Mouse (Mus musculus): ENCODE results near the gene Snx32. TPM values are rescaled to one million over a fixed set of nuclear protein-coding genes. Genes with fewer than 3 reads are reported as not detected.
A peak's percentile ranks its signal among the peaks of the same experiment; 100 is the strongest.

Gene Snx32
- total RNA-seq (2021), result 1 to 10 TPM; 6.6 to 8.5 TPM
- long read RNA-seq, experiment 1, transcript Snx32-201 (13 exons, 1,703 nt), result major isoform, 7 of 11 reads
- long read RNA-seq, experiment 1, partial matches to known transcripts, result 0 of 11 reads
- long read RNA-seq, experiment 1, other reads (novel, unspliced or antisense), result 4 of 11 reads
- long read RNA-seq, experiment 2, transcript Snx32-201 (13 exons, 1,703 nt), result major isoform, 9 of 13 reads
- long read RNA-seq, experiment 2, partial matches to known transcripts, result 1 of 13 reads
- long read RNA-seq, experiment 2, other reads (novel, unspliced or antisense), result 2 of 13 reads

- DNase-seq, result peak; percentile 96
- intact Hi-C loops (cut with DNase I), result loop anchor here (2.0 kb wide), 1 partner anchor 18 kb away; no protein-coding TSS in a partner anchor
Observed at GRCm38 (mm10) chr19:5510031-5511026, at the start of gene Snx32. Gene Snx32 (minus strand): TSS chr19:5510538.

GRCm38 (mm10) chr19:5559631-5560456 is 49.5 kb upstream of the Snx32 start:
- intact Hi-C loops (cut with DNase I), result no loop called here

GRCm38 (mm10) chr19:5559229-5559628 is 48.9 kb upstream of the Snx32 start:
- intact Hi-C loops (cut with DNase I), result no loop called here

More at GRCm38 (mm10) chr19:5559631-5560456, 49.5 kb upstream of the Snx32 start:
- peak in 1 of 2 experiments; percentile 12 for DNase-seq

GRCm38 (mm10) chr19:5558770-5559169 is 48.4 kb upstream of the Snx32 start:
- DNase-seq, result no peak
- intact Hi-C loops (cut with DNase I), result no loop called here

More at GRCm38 (mm10) chr19:5559229-5559628, 48.9 kb upstream of the Snx32 start:
- DNase-seq, result no peak

- no peak for DNase-seq
- intact Hi-C loops (cut with DNase I), result no loop called here
Observed at GRCm38 (mm10) chr19:5558169-5558568, 47.8 kb upstream of the Snx32 start.

- no peak for DNase-seq
- intact Hi-C loops (cut with DNase I), result no loop called here
Observed at GRCm38 (mm10) chr19:5554212-5554611, 43.9 kb upstream of the Snx32 start.

- intact Hi-C loops (cut with DNase I), result no loop called here
- no peak for DNase-seq
Observed at GRCm38 (mm10) chr19:5553802-5554201, 43.5 kb upstream of the Snx32 start.

- intact Hi-C loops (cut with DNase I), result no loop called here
- DNase-seq, result no peak
Observed at GRCm38 (mm10) chr19:5547471-5548056, 37.2 kb upstream of the Snx32 start.

- intact Hi-C loops (cut with DNase I), result no loop called here
- DNase-seq, result no peak
Observed at GRCm38 (mm10) chr19:5544031-5544430, 33.7 kb upstream of the Snx32 start.

GRCm38 (mm10) chr19:5543362-5543761 is 33.0 kb upstream of the Snx32 start:
- no peak for DNase-seq
- intact Hi-C loops (cut with DNase I), result no loop called here

GRCm38 (mm10) chr19:5538786-5539185 is 28.4 kb upstream of the Snx32 start:
- intact Hi-C loops (cut with DNase I), result no loop called here

GRCm38 (mm10) chr19:5532520-5532919 is 22.2 kb upstream of the Snx32 start:
- DNase-seq, result no peak
- intact Hi-C loops (cut with DNase I), result no loop called here

More at GRCm38 (mm10) chr19:5538786-5539185, 28.4 kb upstream of the Snx32 start:
- DNase-seq, result no peak

GRCm38 (mm10) chr19:5530138-5530524 is 19.8 kb upstream of the Snx32 start:
- intact Hi-C loops (cut with DNase I), result no loop called here

GRCm38 (mm10) chr19:5529325-5530137 is 19.2 kb upstream of the Snx32 start:
- peak; percentile 97 to 99 for DNase-seq
- intact Hi-C loops (cut with DNase I), result loop anchor here (1.0 to 10.0 kb wide), 3 partner anchors 39 to 355 kb away; partner anchors contain the start of gene Ap5b1

More at GRCm38 (mm10) chr19:5530138-5530524, 19.8 kb upstream of the Snx32 start:
- no peak for DNase-seq

GRCm38 (mm10) chr19:5525204-5525603 is 14.9 kb upstream of the Snx32 start:
- no peak for DNase-seq
- intact Hi-C loops (cut with DNase I), result loop anchor here (10.0 kb wide), 1 partner anchor 360 kb away; no protein-coding TSS in a partner anchor

GRCm38 (mm10) chr19:5518721-5519120 is 8.4 kb upstream of the Snx32 start:
- intact Hi-C loops (cut with DNase I), result no loop called here
- DNase-seq, result no peak

- DNase-seq, result no peak
- intact Hi-C loops (cut with DNase I), result no loop called here
Observed at GRCm38 (mm10) chr19:5516906-5517505, 6.7 kb upstream of the Snx32 start.

Measured in heart, postnatal 14 days (tissue).